Mouse (Mus musculus) forebrain, embryonic 11.5 days (tissue): ENCODE results near the gene Ppp1r12b. TPM values are rescaled to one million over a fixed set of nuclear protein-coding genes. Genes with fewer than 3 reads are reported as not detected.

ENCODE experiments used
- ATAC-seq: fragments of 200-750 bp; cut with Nextera tagmentation; replicated peaks from 2 replicates; pipeline ENCODE4 v1.8.0; 2017; ENCODE audit warnings: moderate TSS enrichment; ENCODE audit not compliant: low FRiP score
- DNase-seq: peaks from one replicate; pipeline ENCODE4 v3.0.0-alpha.2; 2017; ENCODE audit warnings: low spot score
- H3K27ac ChIP-seq: fragments of 300-500 bp; sonication (generic); 2 replicates; pipeline ENCODE4 v1.5.1; 2014; ENCODE audit warnings: low read depth, low read length
- H3K27me3 ChIP-seq: fragments of 300-500 bp; sonication (generic); 2 replicates; pipeline ENCODE4 v1.6.1; 2014; ENCODE audit warnings: mild to moderate bottlenecking, low read length, mixed read lengths; ENCODE audit not compliant: control insufficient read depth, insufficient read depth
- H3K36me3 ChIP-seq: fragments of 300-500 bp; sonication (generic); 2 replicates; pipeline ENCODE4 v1.6.1; 2014; ENCODE audit warnings: mild to moderate bottlenecking, low read length, moderate library complexity, mixed read lengths; ENCODE audit not compliant: control insufficient read depth, insufficient read depth
- H3K4me1 ChIP-seq: fragments of 300-500 bp; sonication (generic); replicated peaks from 2 replicates; pipeline ENCODE4 v1.6.1; 2014; ENCODE audit warnings: low read length, mixed read lengths; ENCODE audit not compliant: control insufficient read depth, insufficient read depth
- H3K4me2 ChIP-seq: fragments of 300-500 bp; sonication (generic); 2 replicates; pipeline ENCODE4 v1.6.1; 2014; ENCODE audit warnings: low read depth, mild to moderate bottlenecking, low read length, moderate library complexity, mixed read lengths; ENCODE audit not compliant: severe bottlenecking
- H3K4me3 ChIP-seq: fragments of 300-500 bp; sonication (generic); 2 replicates; pipeline ENCODE4 v1.5.1; 2014; ENCODE audit warnings: low read depth, low read length
- H3K9ac ChIP-seq: fragments of 300-500 bp; sonication (generic); 2 replicates; pipeline ENCODE4 v1.6.1; 2014; ENCODE audit warnings: low read length
- H3K9me3 ChIP-seq: fragments of 300-500 bp; sonication (generic); 2 replicates; pipeline ENCODE4 v1.6.1; 2016; ENCODE audit warnings: low read length, mixed read lengths; ENCODE audit not compliant: control insufficient read depth
- WGBS: fragments of 180-500 bp; shearing (Covaris S2); extraction: QIAGEN DNeasy Blood & Tissue Kit; methylation state at CpG from one replicate; pipeline ENCODE4 v1.1.7; 2014; 5-methylcytosine and 5-hydroxymethylcytosine counted together
- polyA plus RNA-seq: library from polyadenylated mRNA; unstranded; fragments of >200 nt; fragmentation: Nextera tagmentation; extraction: Ambion mirVana; gene quantifications from 2 replicates; pipeline ENCODE4 v1.2.1, GENCODE M21; 2014

The Ppp1r12b gene
- polyA plus RNA-seq, 1 experiment from 2014 or later = 12.2 TPM

DNA sequence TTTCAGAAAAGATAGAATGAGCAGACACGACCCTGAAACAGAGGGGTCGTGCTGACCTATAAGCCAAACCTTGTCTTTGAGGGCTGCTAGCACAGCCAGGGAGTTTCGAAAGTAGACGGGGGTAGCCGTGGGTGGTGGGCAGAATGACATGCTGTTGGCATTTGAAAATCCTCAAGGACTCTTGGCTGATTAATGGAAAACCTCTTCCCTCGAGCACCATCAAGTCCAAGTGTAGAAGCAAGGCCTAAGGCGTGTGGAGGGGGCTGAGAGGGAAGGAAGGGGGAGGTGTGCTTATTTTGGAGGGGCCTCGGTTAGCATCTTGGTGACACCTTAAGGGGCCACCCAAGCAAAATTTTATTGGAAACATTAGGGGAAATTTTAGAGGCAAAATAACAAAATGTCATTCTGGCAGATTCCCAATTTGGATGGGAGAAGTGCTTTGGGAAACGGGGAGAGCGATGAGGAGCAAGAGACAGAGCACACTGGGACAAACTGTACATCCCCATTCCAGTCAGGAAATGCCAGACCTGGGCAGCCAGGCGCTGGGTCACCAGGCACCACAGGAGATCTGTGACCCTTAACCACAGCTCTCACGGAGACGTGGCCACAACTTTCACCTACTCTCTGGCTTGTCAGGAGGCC is 200.1 kb downstream of the Ppp1r12b start:
- DNase-seq (no peak), ATAC-seq (no peak)
- H3K9me3 ChIP-seq = no peaks in the 10 kb centered on the region
- 76% methylated on average over 13 of the region's 13 CpGs for WGBS
- no peaks in the 10 kb centered on the region for H3K27me3 ChIP-seq
- no peak overlapping the region for H3K4me3 ChIP-seq
- H3K9ac ChIP-seq = no peak overlapping the region
- H3K27ac ChIP-seq = no peak overlapping the region
- no peak overlapping the region for H3K4me2 ChIP-seq
- no peaks in the 10 kb centered on the region for H3K36me3 ChIP-seq
- H3K4me1 ChIP-seq = no peaks in the 10 kb centered on the region

DNA sequence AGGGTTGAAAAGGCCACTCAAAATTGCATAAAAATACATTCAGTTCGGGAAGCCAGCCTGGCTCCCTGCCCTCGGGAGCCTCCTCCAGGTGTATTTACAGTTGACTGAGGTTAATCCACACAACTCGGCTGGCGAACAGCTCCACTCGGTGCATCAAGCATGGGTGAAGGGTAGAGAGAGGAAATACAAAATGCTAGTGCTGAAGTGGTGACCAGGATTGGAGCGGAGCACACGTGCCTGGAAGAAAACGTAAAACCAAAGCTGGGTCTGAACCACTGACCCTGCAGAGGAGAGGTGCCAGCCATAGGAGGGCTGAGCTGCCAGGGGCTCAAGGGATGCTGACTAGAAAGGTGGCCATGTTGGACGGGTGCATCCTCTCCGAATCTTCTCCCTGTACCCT is 200.9 kb downstream of the Ppp1r12b start:
- 84% methylated on average over 10 of the region's 10 CpGs for WGBS

DNA sequence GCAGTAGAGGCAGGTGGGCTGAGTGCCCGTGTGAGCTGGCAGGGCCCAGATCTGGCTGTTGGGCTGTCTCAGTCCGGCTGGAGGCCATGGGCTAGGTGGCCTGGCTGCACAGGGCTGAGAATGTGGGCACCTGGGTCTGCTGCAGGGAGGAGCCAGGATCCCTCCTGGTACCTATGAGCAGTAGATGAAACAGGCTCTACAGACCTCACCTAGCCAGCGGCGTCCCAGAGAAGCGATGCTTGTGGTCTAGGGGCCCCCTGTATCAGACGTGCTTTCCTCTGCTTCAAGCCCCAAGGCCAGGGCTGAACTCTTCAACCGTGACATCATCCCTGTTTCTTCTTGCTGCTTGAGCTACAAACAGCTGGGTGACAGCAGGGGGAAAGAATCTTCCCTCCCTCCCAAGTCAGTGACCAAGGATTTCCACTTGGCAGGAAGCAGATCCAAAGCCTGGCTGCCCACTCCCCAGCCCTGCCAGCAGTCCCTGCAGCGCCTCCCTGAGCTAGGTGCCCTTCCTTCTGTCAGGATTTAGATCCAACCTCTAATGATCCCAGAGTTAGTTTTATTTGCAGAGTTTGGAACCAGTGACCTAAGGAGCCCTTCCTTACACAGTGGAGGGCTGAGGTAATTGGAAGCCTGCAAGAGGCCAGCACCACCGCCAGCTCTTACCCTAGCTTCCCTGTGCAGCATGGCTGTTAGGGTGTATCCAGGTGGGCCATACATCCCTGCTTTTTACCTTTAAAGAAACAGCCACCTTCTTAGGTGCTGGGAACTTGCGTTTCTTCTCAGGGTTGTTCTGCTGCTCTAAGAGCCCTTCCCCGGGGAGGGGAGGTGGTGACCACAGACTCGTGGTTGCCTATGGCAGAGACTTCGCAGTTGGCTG is 201.8 kb downstream of the Ppp1r12b start:
- H3K27me3 ChIP-seq = no peaks in the 10 kb centered on the region
- H3K9me3 ChIP-seq = no peaks in the 10 kb centered on the region
- 82% methylated on average over 13 of the region's 13 CpGs for WGBS
- no peak overlapping the region for H3K27ac ChIP-seq
- H3K36me3 ChIP-seq = no peaks in the 10 kb centered on the region
- no peak overlapping the region for H3K4me3 ChIP-seq
- H3K4me1 ChIP-seq = no peaks in the 10 kb centered on the region
- H3K4me2 ChIP-seq = no peak overlapping the region
- ATAC-seq (no peak), DNase-seq (no peak)
- H3K9ac ChIP-seq = no peak overlapping the region

More for the DNA sequence above, 200.9 kb downstream of the Ppp1r12b start:
- no peak overlapping the region for H3K4me2 ChIP-seq
- no peaks in the 10 kb centered on the region for H3K36me3 ChIP-seq
- H3K4me3 ChIP-seq = no peak overlapping the region
- DNase-seq (no peak), ATAC-seq (no peak)
- no peak overlapping the region for H3K27ac ChIP-seq
- H3K9ac ChIP-seq = no peak overlapping the region
- H3K4me1 ChIP-seq = no peaks in the 10 kb centered on the region
- H3K27me3 ChIP-seq = no peaks in the 10 kb centered on the region
- H3K9me3 ChIP-seq = no peaks in the 10 kb centered on the region

DNA sequence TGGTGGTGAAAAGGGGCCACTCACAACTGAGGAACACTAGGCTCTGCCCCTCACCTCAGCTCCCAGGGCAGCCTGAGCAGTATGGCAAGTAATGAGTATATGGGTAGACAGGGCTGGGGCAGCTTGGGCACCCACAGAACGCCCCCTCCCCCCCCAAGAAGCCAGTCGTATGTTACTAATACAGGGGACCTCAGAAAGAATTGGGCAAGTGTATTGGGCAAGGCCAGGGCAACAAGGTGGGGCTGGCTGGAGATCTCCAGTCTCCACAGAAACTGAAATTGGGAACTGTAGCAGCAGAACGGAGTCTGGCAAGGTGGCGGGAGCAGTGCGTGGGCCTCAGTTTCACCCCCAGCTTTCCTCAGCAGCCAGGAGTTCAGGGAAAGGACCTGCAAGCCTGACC is 203.3 kb downstream of the Ppp1r12b start:
- no peak for ATAC-seq
- H3K4me1 ChIP-seq = no peaks in the 10 kb centered on the region
- DNase-seq = no peak
- no peaks in the 10 kb centered on the region for H3K9me3 ChIP-seq
- H3K36me3 ChIP-seq = no peaks in the 10 kb centered on the region
- H3K4me3 ChIP-seq = no peak overlapping the region
- H3K4me2 ChIP-seq = no peak overlapping the region
- H3K27me3 ChIP-seq = no peaks in the 10 kb centered on the region
- 87% methylated on average over 5 of the region's 5 CpGs for WGBS
- no peak overlapping the region for H3K27ac ChIP-seq
- no peak overlapping the region for H3K9ac ChIP-seq

DNA sequence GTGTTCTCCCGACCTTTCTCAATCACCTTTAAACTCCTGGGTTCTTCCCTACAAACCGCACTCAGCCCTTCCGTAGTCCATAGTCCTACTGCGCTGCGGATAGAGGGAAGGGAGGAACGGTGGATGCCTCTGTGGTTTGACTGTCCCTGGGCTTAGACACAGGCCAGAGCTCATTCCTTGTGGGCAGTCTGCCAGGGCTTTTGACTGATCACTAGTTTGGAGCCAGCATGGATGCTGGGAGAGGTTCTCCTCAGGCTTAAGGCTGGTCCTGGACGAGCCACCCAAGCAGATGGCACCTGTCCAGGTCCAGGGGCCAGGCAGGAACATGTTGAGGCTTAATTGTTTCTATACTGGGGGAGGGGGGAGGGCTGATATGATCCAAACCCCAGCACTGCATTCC is 205.9 kb downstream of the Ppp1r12b start:
- Histone ChIP-seq H3K4me2 (no peak overlapping the region), H3K27me3 (no peaks in the 10 kb centered on the region), H3K27ac (no peak overlapping the region), H3K9me3 (no peaks in the 10 kb centered on the region), H3K4me3 (no peak overlapping the region), H3K36me3 (no peaks in the 10 kb centered on the region), H3K9ac (no peak overlapping the region), H3K4me1 (no peaks in the 10 kb centered on the region)
- WGBS = 90% methylated on average over 7 of the region's 7 CpGs
- DNase-seq (no peak), ATAC-seq (no peak)

DNA sequence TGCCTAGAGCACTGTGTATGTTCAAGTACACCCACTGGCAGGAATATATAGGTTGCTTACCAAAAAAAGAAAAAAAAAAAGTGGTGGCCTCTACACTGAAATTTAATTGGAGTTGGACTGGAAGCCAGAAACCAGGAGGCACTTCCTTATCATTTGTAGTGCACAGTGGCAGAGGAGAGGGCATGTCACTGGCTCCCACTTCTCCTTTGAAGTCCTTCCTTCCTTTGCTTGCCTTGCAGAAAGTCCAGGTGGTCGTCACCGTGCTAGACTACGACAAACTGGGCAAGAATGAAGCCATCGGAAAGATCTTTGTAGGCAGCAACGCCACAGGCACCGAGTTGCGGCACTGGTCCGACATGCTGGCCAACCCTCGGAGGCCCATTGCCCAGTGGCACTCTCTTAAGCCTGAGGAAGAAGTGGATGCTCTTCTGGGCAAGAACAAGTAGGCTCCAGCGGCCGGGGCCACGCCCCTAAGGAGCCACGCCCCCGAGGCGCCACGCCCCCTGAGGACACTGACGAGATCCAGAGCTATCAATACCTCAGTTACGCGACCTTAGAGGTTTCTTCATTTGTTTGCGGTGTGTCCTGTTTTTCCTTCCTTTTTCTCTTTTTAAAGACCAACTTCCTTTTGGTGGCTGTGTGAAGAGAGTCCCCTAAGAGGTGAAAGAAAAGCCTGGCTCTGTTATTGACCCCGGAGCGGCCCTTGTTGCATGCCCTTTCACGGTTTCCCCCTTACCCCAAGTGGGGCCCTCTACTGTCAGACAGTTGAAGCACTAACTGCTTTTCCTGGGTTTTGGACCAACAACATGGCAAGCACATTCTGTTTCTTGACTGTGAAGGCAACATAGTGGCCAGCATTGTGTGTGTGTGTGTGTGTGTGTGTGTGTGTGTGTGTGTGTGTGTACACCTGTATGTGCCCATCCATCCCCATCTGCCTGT is 208.2 kb downstream of the Ppp1r12b start:
- H3K27ac ChIP-seq = no peak overlapping the region
- no peak for DNase-seq

DNA sequence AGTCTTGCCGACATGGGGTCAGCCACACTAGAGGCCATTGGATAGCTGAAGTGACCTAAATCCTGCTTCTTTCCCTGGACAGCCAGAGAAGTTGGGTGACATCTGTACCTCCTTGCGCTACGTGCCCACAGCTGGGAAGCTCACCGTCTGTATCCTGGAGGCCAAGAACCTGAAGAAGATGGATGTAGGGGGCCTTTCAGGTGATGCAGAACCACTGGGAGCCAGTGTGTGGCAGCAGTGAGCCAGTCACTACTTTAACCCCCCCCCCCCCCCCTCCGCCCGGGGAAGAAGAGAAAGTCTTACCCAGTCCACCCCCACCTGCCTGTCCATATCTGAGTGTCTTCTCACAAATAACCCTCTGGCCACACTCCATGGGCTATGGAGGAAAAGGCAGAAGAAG is 210.1 kb downstream of the Ppp1r12b start:
- DNase-seq = no peak
- no peak overlapping the region for H3K4me2 ChIP-seq
- H3K9ac ChIP-seq = no peak overlapping the region
- ATAC-seq = no peak
- H3K4me1 ChIP-seq = no peaks in the 10 kb centered on the region
- H3K4me3 ChIP-seq = no peak overlapping the region
- no peaks in the 10 kb centered on the region for H3K36me3 ChIP-seq
- 66% methylated on average over 4 of the region's 6 CpGs for WGBS
- no peaks in the 10 kb centered on the region for H3K9me3 ChIP-seq
- no peak overlapping the region for H3K27ac ChIP-seq
- H3K27me3 ChIP-seq = no peaks in the 10 kb centered on the region

More for the DNA sequence above, 208.2 kb downstream of the Ppp1r12b start:
- Histone ChIP-seq H3K9ac (no peak overlapping the region), H3K4me3 (no peak overlapping the region), H3K9me3 (no peaks in the 10 kb centered on the region), H3K27me3 (no peaks in the 10 kb centered on the region), H3K4me1 (no peaks in the 10 kb centered on the region), H3K36me3 (no peaks in the 10 kb centered on the region), H3K4me2 (no peak overlapping the region; the same call in 1 of the 2 replicates)
- WGBS = 20% methylated on average over 23 of the region's 23 CpGs
- 0 out of 2 replicates have a peak, but pooled peaks have one; percentile 42 for ATAC-seq

DNA sequence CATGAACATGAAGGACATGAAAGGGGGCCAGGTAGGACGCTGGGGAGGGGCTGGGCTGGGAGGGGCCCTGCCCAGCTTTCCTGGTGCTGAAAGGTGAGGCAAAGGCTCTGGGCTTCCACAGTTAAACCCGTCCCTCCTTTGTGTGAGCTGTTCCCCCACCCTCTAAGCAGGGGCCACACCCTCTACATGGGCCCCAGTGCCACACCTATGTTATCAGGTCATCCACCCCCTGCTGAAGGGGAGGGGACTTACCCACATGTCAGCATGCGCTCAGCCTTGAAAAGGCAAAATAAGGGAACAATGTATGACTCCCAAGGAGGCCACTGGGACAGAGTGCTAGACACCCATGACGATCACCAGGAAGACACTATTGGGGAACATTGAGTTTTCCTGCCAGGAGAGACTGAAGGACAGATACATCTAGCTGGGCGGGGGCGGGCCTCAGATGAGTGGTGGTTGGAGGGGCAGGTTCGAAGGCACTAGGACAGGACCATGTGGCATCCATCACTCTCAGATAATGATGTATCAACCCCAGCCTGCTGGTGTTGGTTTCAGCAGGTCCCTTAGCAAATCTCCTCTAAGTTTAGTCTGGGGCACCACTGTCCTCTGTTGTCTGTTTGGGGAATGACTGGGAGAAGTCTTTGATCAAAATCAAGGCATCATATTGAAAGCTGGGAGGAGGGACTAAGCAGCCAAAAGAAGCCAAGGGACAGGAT is 213.6 kb downstream of the Ppp1r12b start:
- ATAC-seq (no peak), DNase-seq (no peak)
- no peak overlapping the region for H3K27ac ChIP-seq
- WGBS = 86% methylated on average over 7 of the region's 7 CpGs
- H3K4me1 ChIP-seq = no peaks in the 10 kb centered on the region
- H3K4me3 ChIP-seq = no peak overlapping the region
- H3K36me3 ChIP-seq = no peaks in the 10 kb centered on the region
- H3K9ac ChIP-seq = no peak overlapping the region
- H3K9me3 ChIP-seq = no peaks in the 10 kb centered on the region
- no peaks in the 10 kb centered on the region for H3K27me3 ChIP-seq
- H3K4me2 ChIP-seq = no peak overlapping the region
